Mouse (Mus musculus) kidney, embryonic 15.5 days (tissue): ENCODE measurements around the gene Tcl1b3. TPM values are rescaled to one million over a fixed set of nuclear protein-coding genes. Genes with fewer than 3 reads are reported as not detected.
"Not testable (repeated sequence)": the region's sequence is repeated elsewhere in the genome, so short reads cannot be mapped to it uniquely, and the experiment has no call there.

Experiments used
- ATAC-seq: fragments of 200-750 bp; cut with Nextera tagmentation; replicated peaks from 2 replicates; pipeline ENCODE4 v1.8.0; 2017; ENCODE audit warnings: moderate TSS enrichment; ENCODE audit not compliant: low FRiP score
- H3K27ac ChIP-seq: fragments of 300-500 bp; sonication (generic); 2 replicates; pipeline ENCODE4 v1.5.1; 2015; ENCODE audit warnings: mild to moderate bottlenecking, inconsistent platforms
- H3K27me3 ChIP-seq: fragments of 300-500 bp; sonication (generic); 2 replicates; pipeline ENCODE4 v1.6.1; 2015; ENCODE audit warnings: inconsistent platforms
- H3K36me3 ChIP-seq: fragments of 300-500 bp; sonication (generic); 2 replicates; pipeline ENCODE4 v1.6.1; 2015; ENCODE audit warnings: inconsistent platforms
- H3K4me1 ChIP-seq: fragments of 300-500 bp; sonication (generic); 2 replicates; pipeline ENCODE4 v1.6.1; 2015; ENCODE audit warnings: inconsistent platforms
- H3K4me2 ChIP-seq: fragments of 300-500 bp; sonication (generic); 2 replicates; pipeline ENCODE4 v1.6.1; 2015; ENCODE audit warnings: moderate library complexity, mild to moderate bottlenecking, inconsistent platforms
- H3K4me3 ChIP-seq: fragments of 300-500 bp; sonication (generic); replicated peaks from 2 replicates; pipeline ENCODE4 v1.5.1; 2015; ENCODE audit warnings: mild to moderate bottlenecking, inconsistent platforms
- H3K9ac ChIP-seq: fragments of 300-500 bp; sonication (generic); 2 replicates; pipeline ENCODE4 v1.6.1; 2015; ENCODE audit warnings: mild to moderate bottlenecking, inconsistent platforms
- H3K9me3 ChIP-seq: fragments of 300-500 bp; sonication (generic); replicated peaks from 2 replicates; pipeline ENCODE4 v1.6.1; 2016; ENCODE audit warnings: inconsistent platforms
- whole genome bisulfite sequencing: fragments of 180-500 bp; shearing (Covaris S2); methylation state at CpG from one replicate; pipeline ENCODE4 v1.1.7; 2015; ENCODE audit warnings: mixed read lengths; 5-methylcytosine and 5-hydroxymethylcytosine counted together
- polyA plus RNA-seq: library from polyadenylated mRNA; unstranded; fragments of >200 nt; fragmentation: Nextera tagmentation; extraction: Ambion mirVana; gene quantifications from 2 replicates; pipeline ENCODE4 v1.2.1, GENCODE M21; 2015

Gene Tcl1b3
- polyA plus RNA-seq, 1 experiment from 2014 or later = not detected

DNA sequence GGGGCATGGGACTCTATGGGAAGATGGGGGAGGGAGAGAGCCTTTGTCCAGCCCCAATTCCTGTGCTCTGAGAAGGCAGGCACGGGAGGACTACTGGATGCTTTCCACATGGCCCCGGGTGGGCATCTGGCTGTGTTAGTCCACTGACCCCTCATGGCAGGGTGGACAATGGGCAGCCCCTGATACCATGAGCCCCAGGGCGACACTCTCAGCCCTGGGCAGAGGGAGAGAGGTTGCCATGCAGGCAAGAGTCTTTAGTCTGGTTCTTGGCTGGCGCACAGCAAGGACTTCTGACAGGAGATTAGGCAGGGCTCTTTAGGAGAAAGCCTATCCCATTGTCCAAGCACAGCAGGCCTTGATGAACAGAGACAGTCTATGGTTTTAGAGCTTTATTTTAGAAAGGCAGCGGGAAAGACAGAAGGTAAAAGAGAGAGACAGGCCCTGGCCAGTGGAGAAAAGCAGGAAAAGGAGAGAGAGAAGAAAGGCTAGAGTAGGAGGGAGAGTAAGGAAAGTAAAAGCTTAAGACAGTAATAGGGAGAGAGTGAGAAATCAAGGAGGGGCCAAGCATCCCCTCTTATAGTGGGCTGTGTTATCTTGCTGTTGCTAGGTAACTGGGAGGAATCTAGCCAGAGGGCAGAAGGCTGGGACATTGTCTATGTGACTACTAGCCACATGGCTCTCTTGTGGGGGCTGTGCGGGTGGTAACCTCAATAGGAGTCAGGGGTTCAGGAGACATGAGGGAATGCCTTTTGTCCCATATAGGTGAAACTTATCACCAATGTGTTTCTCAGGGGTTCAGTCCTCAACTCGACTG is 9.0 kb downstream of the Tcl1b3 start:
- not testable (repeated sequence) for H3K4me1 ChIP-seq, H3K9me3 ChIP-seq, H3K4me3 ChIP-seq, H3K27ac ChIP-seq, H3K27me3 ChIP-seq, H3K9ac ChIP-seq, ATAC-seq, H3K4me2 ChIP-seq, H3K36me3 ChIP-seq
- 66% methylated on average over 7 of the region's 7 CpGs for WGBS

DNA sequence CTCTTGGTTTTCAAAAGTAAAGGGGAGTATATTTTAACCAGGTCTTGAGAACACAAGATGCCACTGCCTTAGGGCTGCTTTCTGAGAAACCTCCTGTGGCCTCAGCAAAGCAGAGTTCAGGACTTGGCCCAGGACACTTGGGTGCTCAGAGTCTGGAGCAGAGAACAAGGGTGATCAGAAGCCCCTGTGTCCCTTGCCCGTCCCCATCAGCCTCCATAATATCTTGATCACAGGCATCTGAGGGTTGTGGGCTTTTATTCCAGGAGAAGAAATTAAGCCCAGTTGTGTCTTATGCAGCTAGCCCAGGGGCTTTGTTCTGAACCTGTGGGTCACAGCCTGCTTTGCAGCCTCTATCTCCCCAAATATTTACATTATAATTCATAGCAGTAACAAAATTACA is 10.8 kb downstream of the Tcl1b3 start, which contains the start of gene Tcl1b4:
TSS of gene Tcl1b4 (plus strand) at position 301 of the 400 bp plus-strand sequence.
- not testable (repeated sequence) for H3K27me3 ChIP-seq, H3K27ac ChIP-seq, ATAC-seq, H3K9me3 ChIP-seq, H3K36me3 ChIP-seq, H3K9ac ChIP-seq, H3K4me3 ChIP-seq, H3K4me2 ChIP-seq, H3K4me1 ChIP-seq
- WGBS = 75% methylated on average over 1 of the region's 1 CpGs

DNA sequence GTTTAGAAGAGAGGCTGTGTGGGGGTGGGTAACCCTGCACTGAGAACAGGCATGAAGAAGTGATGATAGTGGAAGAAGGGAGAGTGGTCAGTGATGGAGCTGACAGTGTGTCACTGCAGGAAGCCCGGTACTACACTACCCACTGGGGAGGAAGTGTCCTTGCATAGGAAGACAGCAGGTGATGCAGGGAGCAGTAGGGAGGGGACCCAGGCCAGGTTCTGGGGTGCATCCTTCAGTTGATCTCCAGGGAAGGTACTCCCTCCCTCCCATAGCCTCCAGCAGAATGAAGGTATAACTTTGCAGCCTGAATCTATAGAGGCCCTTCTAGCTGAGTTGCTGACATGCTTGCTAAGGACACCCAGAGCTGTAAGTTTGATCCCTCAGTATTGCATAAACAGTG is 16.2 kb downstream of the Tcl1b3 start:
- no peaks in the 10 kb centered on the region for H3K36me3 ChIP-seq
- H3K27me3 ChIP-seq = no peaks in the 10 kb centered on the region
- no peaks in the 10 kb centered on the region for H3K4me1 ChIP-seq
- H3K27ac ChIP-seq = no peak overlapping the region
- H3K9ac ChIP-seq = no peak overlapping the region
- WGBS = 62% methylated on average over 1 of the region's 1 CpGs
- no peak overlapping the region for H3K4me2 ChIP-seq
- no peak for ATAC-seq
- H3K4me3 ChIP-seq = no peak overlapping the region
- no peaks in the 10 kb centered on the region for H3K9me3 ChIP-seq

DNA sequence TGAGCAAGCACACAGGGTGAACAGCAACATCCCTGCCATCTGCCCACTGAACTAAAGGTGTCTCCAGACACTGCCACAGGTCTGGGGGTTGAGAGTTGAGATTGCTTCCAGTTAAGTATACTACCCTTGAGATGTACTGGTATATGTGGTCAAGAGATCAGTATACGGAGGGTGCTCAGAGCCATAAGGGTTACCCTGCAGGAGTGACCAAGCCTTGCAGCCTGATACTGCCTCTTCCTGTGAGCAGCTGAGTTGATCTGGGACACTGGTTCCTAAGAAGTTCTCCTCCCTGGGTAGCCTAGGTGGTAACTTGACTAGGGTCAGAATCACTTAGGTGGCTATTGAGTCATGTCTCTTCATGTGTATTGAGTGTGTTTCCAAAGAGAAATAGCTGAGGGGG is 17.6 kb downstream of the Tcl1b3 start:
- Histone ChIP-seq H3K27me3 (no peaks in the 10 kb centered on the region), H3K4me1 (no peaks in the 10 kb centered on the region), H3K9ac (no peak overlapping the region), H3K4me3 (no peak overlapping the region), H3K36me3 (no peaks in the 10 kb centered on the region), H3K9me3 (no peaks in the 10 kb centered on the region), H3K27ac (no peak overlapping the region), H3K4me2 (no peak overlapping the region)
- WGBS = 92% methylated on average over 1 of the region's 1 CpGs
- ATAC-seq = no peak

DNA sequence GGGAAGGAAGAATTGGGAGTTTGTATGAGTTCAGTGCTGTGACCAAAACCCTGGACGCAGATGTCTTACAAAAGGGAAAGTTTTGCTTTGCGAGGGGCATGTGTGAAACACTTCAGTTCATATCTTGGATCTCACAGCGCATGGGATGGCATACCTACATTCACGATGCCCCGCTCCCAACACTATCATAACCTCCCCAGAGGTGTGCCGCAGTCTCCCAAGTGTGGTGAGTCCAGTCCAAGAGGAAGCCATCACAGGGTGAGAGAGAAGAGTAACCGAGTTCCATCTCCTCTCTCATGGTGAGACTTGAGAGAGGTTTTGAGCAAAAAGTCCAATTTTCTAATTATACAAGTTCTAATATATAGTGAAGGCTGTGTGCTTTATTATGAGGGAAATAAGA is 18.4 kb downstream of the Tcl1b3 start:
- H3K27ac ChIP-seq = no peak overlapping the region
- no peaks in the 10 kb centered on the region for H3K9me3 ChIP-seq
- H3K9ac ChIP-seq = no peak overlapping the region
- no peak overlapping the region for H3K4me3 ChIP-seq
- 91% methylated on average over 7 of the region's 7 CpGs for WGBS
- H3K36me3 ChIP-seq = no peaks in the 10 kb centered on the region
- no peaks in the 10 kb centered on the region for H3K27me3 ChIP-seq
- H3K4me1 ChIP-seq = no peaks in the 10 kb centered on the region
- H3K4me2 ChIP-seq = no peak overlapping the region
- no peak for ATAC-seq

DNA sequence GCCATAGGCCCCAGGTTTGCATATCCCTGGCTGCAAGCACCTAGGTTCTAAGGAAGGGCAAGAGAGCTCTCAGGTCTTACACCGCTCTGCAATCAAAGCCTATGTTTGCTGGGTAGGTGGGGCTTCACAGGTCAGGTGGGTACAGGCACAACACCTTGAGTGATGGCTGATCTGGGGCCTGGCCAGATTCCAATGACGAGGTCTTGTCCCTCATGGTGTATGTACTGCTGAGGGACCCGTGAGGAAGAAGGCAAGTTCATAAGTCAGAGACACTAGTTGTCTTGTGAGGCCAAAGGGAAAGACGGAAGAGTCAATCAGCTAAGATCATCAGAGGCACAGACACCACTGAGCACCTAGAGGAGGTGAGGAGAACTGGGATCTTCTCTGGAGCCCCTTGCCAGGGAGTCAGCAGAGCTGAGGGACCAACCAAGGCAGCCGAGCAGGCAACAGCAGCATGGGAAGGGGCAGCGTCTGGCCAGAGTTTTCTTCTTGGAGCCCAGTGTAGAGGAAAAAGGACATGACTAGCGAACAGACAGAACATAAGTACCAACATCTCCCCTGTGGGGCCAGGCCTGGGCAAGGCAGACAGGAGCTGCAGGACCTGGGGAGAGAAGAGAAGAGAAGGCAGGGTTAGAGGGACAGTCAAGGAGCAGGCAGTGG is 26.4 kb downstream of the Tcl1b3 start:
- no peak overlapping the region for H3K9ac ChIP-seq
- H3K27me3 ChIP-seq = no peaks in the 10 kb centered on the region
- WGBS = 87% methylated on average over 7 of the region's 7 CpGs
- no peak overlapping the region for H3K27ac ChIP-seq
- ATAC-seq = no peak
- H3K4me2 ChIP-seq = no peak overlapping the region
- no peaks in the 10 kb centered on the region for H3K36me3 ChIP-seq
- H3K4me3 ChIP-seq = no peak overlapping the region
- H3K4me1 ChIP-seq = no peaks in the 10 kb centered on the region
- no peaks in the 10 kb centered on the region for H3K9me3 ChIP-seq

DNA sequence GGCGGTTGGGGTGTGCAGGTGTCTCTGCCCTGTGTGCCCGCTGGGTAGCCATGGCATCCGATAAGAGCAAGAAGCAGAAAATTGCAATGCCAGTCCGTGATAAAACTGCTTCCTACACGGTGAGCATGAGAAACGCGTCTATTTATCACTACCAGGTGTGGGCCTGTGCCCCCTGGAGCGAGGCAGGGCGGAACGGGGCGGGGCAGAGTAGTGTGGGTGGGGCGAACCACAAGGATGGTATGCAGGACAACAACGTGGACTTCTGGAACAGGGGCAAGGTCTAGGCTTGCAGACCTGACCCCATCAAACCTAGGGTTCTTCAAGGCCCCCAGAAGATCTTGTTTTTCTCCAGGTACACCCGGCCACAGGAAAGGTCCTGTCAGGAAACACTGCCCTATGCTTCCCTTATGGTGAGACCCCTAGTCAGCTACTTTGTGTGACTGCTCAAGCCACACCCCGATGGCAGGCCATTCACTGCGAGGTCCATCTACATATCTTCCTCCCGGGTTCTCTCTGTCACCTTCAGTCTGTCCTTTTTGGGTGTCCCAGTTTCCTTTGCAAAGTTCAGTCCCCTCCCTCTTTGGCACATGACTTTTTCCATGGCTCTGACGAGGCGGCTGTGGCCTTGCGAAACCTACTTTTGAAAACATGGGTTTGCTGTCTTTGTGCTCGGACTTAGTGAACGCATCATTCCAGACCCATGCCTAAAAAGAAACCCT is 31.9 kb downstream of the Tcl1b3 start, which contains the start of gene Tcl1:
TSS of gene Tcl1 (minus strand) at position 193 of the 719 bp plus-strand sequence.
- Histone ChIP-seq H3K4me2 (no peak within 1 kb of the TSS), H3K4me3 (no peak within 1 kb of the TSS), H3K9ac (no peak within 1 kb of the TSS), H3K9me3 (no peaks in the 10 kb centered on the region), H3K27ac (no peak within 1 kb of the TSS), H3K36me3 (no peaks in the 10 kb centered on the region), H3K27me3 (no peaks in the 10 kb centered on the region), H3K4me1 (no peaks in the 10 kb centered on the region)
- ATAC-seq = no peak
- 87% methylated on average over 22 of the region's 22 CpGs for WGBS

DNA sequence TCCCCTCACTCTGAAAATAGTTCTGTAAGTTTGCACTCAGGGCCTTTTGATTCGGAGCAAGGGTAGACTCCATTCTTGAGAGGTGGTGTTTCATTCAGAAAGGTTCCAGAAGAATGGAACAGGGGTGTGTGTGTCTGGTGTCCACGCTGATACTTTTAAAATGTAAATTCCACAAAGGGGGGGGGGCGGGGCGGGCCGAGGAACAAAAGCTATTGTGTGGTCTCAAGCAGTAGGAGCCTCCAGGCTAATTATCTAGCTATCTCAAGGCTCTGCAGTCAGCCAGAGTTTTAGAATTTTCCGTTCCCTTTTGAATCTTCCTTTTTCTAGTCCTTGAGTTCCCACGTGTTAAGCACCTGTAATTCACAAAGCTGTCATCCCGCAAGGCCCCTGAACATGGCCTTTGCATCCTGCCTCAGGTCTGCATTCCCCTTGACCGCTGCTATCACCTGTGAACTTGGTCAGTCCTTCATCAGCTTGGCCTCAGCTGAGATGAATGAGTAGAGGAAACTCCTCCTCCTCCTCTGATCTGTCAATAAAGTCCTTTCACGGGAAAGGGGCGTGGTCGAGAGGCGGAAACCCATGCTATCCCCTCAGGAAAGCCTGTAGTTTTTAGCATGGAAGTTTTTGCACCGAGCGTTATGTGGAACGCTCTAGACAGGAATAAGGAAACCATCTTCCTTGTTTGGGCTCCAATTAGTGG is 33.9 kb downstream of the Tcl1b3 start:
- WGBS = 55% methylated on average over 16 of the region's 16 CpGs
- no peak overlapping the region for H3K9ac ChIP-seq
- no peaks in the 10 kb centered on the region for H3K4me1 ChIP-seq
- no peaks in the 10 kb centered on the region for H3K36me3 ChIP-seq
- H3K4me2 ChIP-seq = no peak overlapping the region
- ATAC-seq = no peak
- H3K27ac ChIP-seq = no peak overlapping the region
- H3K4me3 ChIP-seq = no peak overlapping the region
- H3K27me3 ChIP-seq = no peaks in the 10 kb centered on the region
- no peaks in the 10 kb centered on the region for H3K9me3 ChIP-seq

DNA sequence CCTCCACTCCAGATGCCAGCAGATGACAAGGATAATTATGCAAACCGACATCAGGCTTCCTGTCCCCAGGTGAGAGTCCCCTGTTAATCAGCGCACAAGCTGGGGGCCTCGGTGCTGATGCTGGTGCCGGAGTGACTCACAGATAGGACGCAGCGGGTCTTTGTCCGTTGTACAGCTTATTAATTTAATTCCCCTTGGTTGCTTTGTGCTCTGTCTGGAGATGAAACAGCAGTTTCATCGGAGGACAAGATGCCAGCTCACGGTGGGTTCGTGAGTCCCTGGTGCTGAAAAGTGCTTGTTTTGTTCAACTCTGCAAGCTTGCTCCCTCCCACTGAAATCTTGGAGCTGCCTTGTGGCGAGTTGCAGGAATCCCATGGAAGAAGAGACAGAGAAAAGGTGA is 43.5 kb downstream of the Tcl1b3 start:
- ATAC-seq = no peak
- H3K27me3 ChIP-seq = no peaks in the 10 kb centered on the region
- no peak overlapping the region for H3K4me3 ChIP-seq
- no peak overlapping the region for H3K9ac ChIP-seq
- 70% methylated on average over 11 of the region's 11 CpGs for WGBS
- no peaks in the 10 kb centered on the region for H3K36me3 ChIP-seq
- H3K27ac ChIP-seq = no peak overlapping the region
- no peaks in the 10 kb centered on the region for H3K9me3 ChIP-seq
- H3K4me2 ChIP-seq = no peak overlapping the region
- no peaks in the 10 kb centered on the region for H3K4me1 ChIP-seq

DNA sequence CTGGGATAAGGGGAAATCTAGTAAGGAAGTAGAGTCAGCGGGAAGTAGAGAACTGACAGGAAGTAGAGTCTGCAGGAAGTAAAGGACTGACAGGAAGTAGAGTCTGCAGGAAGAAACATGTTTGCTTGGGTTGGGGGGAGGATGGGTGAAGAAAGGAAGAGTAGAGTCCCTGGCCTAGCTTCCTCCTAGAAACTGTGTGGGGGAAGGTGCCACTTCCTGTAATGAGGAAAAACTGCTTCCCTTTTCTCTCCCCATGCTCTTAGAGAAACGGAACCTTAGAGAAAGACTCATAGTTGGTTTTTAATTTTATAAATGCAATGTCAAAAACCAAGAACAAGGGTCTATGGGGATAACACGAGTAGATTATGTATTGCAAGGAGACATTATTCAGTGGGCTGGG is 44.2 kb downstream of the Tcl1b3 start:
- Histone ChIP-seq H3K27me3 (no peaks in the 10 kb centered on the region), H3K36me3 (no peaks in the 10 kb centered on the region), H3K9me3 (no peaks in the 10 kb centered on the region), H3K4me3 (no peak overlapping the region), H3K27ac (no peak overlapping the region), H3K4me2 (no peak overlapping the region), H3K9ac (no peak overlapping the region), H3K4me1 (no peaks in the 10 kb centered on the region)
- WGBS = 81% methylated on average over 3 of the region's 3 CpGs
- ATAC-seq = no peak

DNA sequence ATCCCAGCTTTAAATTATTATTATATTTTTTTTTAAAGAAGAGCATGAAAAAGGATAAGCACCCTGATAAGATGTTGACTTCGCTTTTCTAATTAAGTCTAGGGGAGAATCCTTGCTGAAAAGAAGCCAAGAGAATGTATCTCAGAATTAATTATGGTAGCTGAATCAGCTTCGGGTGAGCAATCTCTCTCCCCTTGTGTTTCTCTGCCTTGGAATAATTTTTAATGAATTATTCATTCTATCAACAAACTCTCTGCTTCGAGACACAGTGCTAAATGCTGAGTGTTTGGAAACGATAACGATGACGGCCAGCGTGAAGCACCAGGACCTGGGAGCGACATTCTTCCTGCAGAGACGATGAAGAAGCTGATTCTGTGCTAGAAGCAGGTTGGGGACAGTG is 48.2 kb downstream of the Tcl1b3 start:
- Histone ChIP-seq H3K27me3 (no peaks in the 10 kb centered on the region), H3K4me2 (no peak overlapping the region), H3K27ac (no peak overlapping the region), H3K9me3 (no peaks in the 10 kb centered on the region), H3K9ac (no peak overlapping the region), H3K36me3 (no peaks in the 10 kb centered on the region), H3K4me1 (no peaks in the 10 kb centered on the region), H3K4me3 (no peak overlapping the region)
- no peak for ATAC-seq
- 88% methylated on average over 9 of the region's 9 CpGs for WGBS
